Comparison of ENCODE assay signal across 9 mouse cellular contexts in genomic region chr13:54285968-54286367, GRCm38 (mm10).
DNase-seq lines count a peak whose midpoint lies in the region; ATAC-seq and TF ChIP-seq lines count a peak whose summit lies in the region.
"Had no signal": no experiment of that assay in that cellular context is flagged by ENCODE, and none has a peak within 500 bp of the region (broad histone marks: within the 10 kb centered on the region; RNA-seq: fewer than 3 reads in every experiment).

No protein-coding gene starts in this region.

- H3K36me3 ChIP-seq in heart, embryonic 12.5 days: no peaks in the 10 kb centered on the region
- H3K36me3 ChIP-seq: G1E had no signal

- 84% methylated on average over 10 of the region's 10 CpGs for WGBS in heart, embryonic 12.5 days

- intact Hi-C loops in left cerebral cortex, adult 2 months (cut with DNase I): no loop called here

- no peaks in the 10 kb centered on the region for H3K9me3 ChIP-seq in heart, embryonic 12.5 days (replicated peaks)

- no peak overlapping the region for H3K9ac ChIP-seq in heart, embryonic 12.5 days

- H3K4me1 ChIP-seq in heart, embryonic 12.5 days (replicated peaks): peaks cover 11% of the 10 kb centered on the region

- DNase-seq in urinary bladder, postnatal 14 days (ENCODE audit: low spot score): peak; percentile 8
- no peak for DNase-seq in urinary bladder, adult 2 months (ENCODE audit: low spot score)
- peak; percentile 61 to 93 for DNase-seq in cerebellum, postnatal 4 days (ENCODE audit: low spot score in 2 of 2)
- peak; percentile 54 to 72 for DNase-seq in left cerebral cortex, adult 2 months (ENCODE audit: extremely low spot score in 1 of 2, low spot score in 2 of 2)
- DNase-seq in adrenal gland, postnatal 10 days: no peak
- DNase-seq: kidney, adult 2 months had no signal

- ATAC-seq in heart, embryonic 12.5 days (ENCODE audit: insufficient number of reproducible peaks, low FRiP score): no peak
- no peak for ATAC-seq in inflammation-experienced regulatory T-cells, adult 6 months

- H3K27ac ChIP-seq in left cerebral cortex, adult 2 months: no peak overlapping the region
- H3K27ac ChIP-seq in heart, embryonic 12.5 days (ENCODE audit: poor library complexity, severe bottlenecking): no peak overlapping the region

- TF ChIP-seq CTCF in left cerebral cortex, adult 2 months (IDR thresholded peaks at IDR 0.05): no peak

- no peak overlapping the region for H3K4me2 ChIP-seq in heart, embryonic 12.5 days

- peaks cover 22% of the 10 kb centered on the region for H3K27me3 ChIP-seq in heart, embryonic 12.5 days (replicated peaks)

- no peak overlapping the region for H3K4me3 ChIP-seq in left cerebral cortex, adult 2 months
- H3K4me3 ChIP-seq in heart, embryonic 12.5 days: no peak overlapping the region

Comparison
In these comparisons a context has a peak if more than half of its experiments do, and no peak if none do; other contexts are left out.
1. DNase-seq: peak in urinary bladder, postnatal 14 days (single experiment), cerebellum, postnatal 4 days (2 of 2) and left cerebral cortex, adult 2 months (2 of 2); none in urinary bladder, adult 2 months (single experiment) and adrenal gland, postnatal 10 days (single experiment).